Mouse (Mus musculus): ENCODE results near the gene Gli2. TPM values are rescaled to one million over a fixed set of nuclear protein-coding genes. Genes with fewer than 3 reads are reported as not detected.

The Gli2 gene
- polyA plus RNA-seq, 1 experiment = 3.6 TPM

GRCm38 (mm10) chr1:118799322-118800116 is 253.9 kb downstream of the Gli2 start:
- no peak for DNase-seq (ENCODE audit: low read depth)

GRCm38 (mm10) chr1:118795415-118796167 is 257.8 kb downstream of the Gli2 start:
- no peak for DNase-seq (ENCODE audit: low read depth)

- DNase-seq (ENCODE audit: low read depth) = no peak
Observed at GRCm38 (mm10) chr1:118789871-118790270, 263.5 kb downstream of the Gli2 start.

GRCm38 (mm10) chr1:118789468-118789867 is 264.0 kb downstream of the Gli2 start:
- no peak for DNase-seq (ENCODE audit: low read depth)

GRCm38 (mm10) chr1:118788813-118789212 is 264.6 kb downstream of the Gli2 start:
- no peak for DNase-seq (ENCODE audit: low read depth)

- no peak for DNase-seq (ENCODE audit: low read depth)
Observed at GRCm38 (mm10) chr1:118787486-118787885, 265.9 kb downstream of the Gli2 start.
